Mouse (Mus musculus) testis, postnatal 10 days (tissue): ENCODE measurements around the gene Iqcc.

Source experiments
- DNase-seq: peaks from one replicate; pipeline ENCODE4 v3.0.0; 2021; ENCODE audit warnings: low spot score

Gene Iqcc

DNA sequence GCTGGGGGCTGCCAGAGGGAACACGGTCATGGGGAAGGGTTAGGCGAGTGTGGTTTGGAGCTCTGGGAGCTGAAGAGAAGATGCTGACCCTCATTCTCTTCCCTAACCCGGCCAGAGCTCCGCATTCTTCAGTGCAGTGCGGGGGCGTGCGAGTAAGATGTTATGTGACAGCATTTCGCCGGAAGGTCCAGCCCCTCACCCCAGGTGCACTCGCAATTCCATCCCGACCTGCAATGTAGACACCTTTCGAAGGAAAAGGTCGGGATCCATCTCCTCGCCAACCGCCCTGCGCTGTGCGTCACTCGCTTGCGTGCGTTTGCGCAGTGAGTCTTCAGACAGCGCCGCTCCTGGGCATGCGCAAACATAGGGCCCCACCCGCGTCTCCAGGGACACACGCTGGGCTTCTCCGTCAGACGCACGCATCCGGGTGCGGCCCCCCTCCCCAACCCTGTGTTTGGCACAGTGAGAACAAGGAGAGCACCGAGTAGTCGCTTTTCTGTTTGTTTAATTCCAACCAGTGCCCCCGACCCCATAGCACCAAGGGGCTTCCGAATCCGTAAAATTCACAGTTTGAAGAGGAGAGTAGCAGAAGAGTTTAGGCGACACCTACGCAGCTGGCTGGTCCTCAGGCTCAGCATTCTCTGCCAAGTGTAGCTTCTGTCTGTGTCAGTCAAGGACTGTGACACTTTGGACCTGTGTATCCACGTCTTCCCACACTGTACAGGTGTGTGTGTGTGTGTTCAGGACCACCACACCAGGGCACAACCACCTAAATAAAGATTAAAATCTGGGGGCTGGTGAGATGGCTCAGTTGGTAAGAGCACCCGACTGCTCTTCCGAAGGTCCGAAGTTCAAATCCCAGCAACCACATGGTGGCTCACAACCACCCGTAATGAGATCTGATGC is at the start of gene Iqcc:
Gene Iqcc (minus strand): TSS at position 314 of the 906 bp plus-strand sequence.
- DNase-seq: peak; percentile 95

DNA sequence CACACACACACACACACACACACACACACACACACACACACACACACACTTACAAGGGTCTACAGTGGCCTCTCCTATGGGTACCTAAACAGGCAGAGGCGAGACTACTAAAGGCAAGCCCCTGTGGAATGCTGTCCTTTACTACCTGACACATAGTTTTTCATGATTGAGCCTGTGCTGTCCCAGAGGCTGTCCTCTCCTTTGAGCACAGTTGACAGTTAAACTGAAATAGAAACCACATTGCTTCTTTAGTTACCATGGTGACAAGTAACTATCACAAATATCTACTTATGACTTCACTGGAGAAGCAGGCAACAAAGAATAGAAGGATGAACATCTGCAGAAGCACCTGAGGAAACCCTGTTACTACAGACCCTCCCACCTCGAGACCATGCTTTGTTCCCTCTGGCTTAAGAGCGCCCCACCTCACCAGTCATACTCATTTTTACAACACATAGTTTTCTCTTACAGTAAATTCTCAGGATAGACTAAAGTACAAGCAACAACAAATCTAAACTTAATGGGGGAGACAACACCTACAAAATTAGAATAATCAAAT is 43.4 kb upstream of the Iqcc start:
- no peak for DNase-seq

DNA sequence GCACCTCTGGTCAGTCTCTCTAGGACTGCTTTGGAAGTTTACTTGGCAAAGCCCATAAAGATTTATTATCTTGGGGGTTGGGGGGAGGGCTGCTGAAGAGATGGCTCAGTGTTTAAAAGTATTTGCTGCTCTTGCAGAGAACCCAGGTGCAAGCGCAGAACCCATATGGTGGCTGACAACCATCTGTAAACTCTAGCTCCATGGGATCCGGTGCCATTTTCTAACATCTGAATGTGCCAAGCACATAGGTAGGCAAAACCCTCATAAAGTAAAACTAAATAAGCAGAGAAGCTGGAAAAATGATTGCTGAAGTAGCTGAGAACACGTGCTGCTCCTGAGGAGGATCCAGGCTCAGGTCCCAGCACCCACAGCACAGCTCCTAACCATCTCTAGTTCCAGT is 42.7 kb upstream of the Iqcc start:
- DNase-seq: no peak

DNA sequence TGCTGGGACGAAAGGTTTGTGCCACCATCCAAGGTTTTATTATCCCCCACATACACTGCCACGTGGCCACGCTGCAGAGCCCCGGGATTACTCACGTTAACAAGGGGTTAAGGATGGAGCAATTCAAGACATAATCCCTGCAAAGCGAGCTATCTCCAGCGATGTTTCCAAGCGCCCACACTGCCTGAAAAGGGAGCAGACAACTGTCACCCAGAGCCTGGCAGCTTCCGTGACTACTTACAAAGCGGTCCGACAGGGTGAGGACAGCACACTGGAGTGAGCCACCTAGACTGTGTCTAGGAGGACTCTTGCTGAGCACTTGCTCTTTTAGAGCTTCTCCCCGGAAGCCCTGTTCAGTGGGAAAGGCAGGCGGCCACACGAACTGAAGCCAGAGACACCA is 35.9 kb upstream of the Iqcc start:
- DNase-seq: no peak

DNA sequence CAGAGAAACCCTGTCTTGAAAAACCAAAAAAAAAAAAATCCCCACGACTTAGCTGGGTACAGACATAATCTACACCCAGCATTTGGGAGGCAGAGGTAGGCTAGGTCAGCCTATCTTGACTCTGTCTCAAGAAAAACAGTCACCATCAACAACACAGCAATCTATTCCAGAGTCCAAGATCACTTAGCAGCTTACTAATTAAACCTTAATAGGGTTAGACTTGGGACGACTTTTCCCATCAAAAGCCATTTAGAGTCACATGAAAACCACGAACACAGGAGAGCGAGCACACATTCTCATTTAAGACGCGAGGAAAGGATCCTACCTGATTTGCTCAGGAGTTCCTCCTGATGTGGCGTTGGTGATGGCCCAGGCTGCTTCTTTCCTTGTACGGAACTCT is 31.5 kb upstream of the Iqcc start:
- no peak for DNase-seq

DNA sequence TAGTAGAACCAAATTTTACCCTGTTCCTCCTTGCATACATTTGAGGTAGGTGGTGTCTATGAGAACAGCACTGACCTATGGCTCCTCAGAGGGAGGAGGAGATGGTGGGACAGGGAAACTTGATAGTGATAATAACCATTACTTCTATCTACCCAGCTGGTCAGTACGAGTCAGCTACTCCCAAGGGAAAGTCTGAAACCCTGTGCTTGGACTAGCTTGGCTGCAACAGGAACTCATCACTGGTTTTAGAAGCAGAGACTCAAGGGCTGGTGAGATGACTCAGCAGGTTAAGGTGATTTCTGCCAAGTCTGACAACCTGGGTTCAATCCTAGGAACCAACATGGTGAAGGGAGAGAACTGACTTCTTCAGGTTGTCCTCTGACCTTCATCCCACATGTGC is 29.8 kb upstream of the Iqcc start:
- DNase-seq: no peak

DNA sequence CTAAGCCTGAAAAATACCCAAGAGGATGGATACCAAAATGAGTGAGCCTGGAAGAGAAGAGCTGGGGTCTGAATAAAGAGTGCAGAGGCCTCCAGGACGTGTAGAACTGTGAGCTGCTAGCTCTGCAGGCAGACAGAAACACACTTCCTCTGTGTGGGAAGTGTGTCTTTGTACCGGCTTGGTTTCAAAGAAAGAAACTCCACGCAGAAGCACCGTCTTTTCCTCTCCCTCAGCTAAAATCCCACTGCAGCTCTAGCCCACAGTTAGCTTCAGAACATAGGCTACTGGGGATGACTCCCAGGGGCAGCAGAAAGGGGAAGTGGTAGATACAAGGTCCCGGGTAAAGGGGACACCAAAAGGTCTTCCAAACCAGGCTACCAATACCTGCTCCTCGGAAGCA is 26.3 kb upstream of the Iqcc start:
- no peak for DNase-seq

DNA sequence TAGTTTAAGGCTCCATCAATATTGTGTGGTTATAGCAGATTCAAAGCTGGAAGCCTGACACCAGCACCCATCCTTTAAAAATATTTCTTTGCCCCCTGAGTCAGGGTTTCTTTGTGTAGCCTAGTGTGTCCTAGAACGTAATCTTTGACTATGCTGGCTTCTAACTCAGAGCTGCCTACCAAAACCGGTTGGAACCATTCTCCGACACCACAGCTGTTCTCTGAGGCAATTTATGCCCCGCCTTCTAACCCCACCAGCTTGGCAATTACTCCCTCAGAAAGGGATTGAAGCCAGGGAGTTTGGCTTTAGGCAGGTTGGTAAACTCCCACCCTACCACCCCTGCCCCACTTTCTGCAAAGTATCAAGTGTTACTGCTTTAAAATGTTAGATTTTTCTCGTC is 22.9 kb upstream of the Iqcc start:
- no peak for DNase-seq

DNA sequence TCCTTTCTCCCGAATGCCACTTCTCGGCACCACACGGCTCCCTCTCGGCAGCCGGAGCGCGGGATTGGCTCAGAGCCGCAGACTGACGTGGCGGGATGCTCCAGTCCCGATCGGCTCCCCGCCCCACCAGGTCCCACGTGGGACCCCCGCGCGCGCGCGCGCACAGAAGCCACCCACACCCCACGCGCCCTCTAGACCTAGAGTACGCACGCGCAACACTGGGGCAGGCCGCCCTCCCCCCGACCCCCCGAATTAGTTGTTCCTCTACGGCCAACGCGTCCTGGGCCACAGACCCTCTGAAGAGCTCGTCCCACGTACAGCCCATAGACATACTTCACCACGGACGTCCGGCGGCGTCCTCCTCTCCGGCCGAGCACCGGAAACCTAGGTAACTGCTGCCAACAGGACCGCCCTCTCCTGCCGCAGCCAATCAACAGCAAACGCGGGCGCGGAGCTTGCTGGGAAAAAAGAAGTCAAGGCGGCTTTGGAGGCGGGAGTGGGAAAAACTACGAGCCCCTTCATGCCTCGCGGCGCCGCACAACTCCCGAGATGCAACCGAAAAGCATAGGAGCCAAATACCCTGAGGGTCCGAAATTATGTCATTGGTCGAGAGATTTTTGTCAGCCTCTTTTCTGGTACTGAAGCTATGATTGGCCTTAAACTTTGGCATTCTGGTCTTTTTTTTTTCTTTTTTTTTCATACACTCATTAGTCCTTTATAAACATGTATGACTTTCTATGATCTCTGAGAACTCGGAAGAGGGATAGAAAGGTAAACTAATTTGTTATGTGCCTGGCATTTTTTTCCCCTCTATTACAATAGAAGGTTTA is 22.0 kb upstream of the Iqcc start, which contains the start of gene Txlna:
Gene Txlna (minus strand): TSS at position 428 of the 830 bp plus-strand sequence.
- DNase-seq: peak; percentile 98

DNA sequence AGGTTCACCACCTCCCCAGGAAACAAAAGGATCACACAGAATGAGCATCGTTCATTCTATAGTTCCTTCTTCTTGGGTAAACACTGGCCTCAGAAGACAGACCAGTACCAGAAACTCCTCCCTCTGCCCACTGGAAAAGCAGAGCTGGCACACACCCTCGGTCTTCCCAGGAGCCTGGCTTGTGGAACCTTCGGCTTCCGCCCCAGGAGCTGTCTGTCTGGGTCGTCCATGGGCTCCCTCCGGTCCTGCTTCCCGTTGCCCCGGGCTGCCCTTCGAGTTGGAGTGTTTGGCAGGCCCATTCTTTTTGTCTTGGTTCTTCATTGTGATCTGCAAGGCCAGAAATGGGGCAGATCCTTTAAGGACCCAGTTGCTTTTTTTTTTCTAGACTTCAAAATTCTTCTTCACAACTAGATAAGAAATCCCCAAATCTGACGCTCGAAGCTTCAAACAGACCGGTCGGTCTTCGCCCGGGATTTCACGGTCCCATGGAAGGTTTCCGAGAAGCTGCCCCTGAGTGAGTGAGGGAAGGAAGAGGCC is 21.3 kb upstream of the Iqcc start:
- peak; percentile 64 for DNase-seq

DNA sequence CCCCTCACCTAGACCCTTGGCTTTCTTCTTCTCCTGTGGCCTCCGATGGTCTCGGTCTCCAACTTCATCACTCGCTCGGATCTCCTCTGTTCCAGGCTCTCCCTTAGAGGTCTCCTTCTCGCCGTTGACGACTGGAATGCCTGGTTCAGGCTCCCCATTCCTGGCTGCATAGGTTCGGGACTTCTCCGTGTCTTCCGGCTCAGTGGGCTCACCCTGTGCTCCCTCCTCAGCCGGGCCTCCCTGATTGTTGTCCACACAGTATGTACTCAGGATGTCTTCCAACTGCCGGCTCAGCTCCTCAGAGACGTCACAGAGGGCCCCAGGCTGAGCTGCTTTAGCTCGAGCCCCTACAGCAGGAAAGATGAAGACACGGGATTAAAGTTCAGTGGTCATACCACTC is 20.3 kb upstream of the Iqcc start:
- DNase-seq: peak; percentile 48

DNA sequence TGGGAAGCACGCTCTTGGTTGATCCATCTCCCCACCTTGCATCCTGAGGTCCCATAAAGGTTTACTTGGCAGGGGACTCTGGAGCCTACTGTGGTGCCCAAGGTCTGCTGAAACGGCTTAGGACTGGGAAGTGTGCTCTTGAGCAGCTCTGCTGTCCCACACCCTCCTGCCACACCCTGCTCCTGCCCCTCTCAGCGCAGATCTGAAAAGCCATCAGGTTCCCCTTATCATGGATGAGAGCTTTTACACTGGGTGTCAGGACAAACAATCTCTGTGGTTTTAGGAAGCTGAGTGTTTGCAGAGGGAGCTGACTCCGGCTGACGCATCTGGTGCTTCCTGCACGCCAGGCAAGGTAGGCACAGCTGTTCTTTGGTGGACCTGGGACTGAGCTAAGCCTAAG is 15.0 kb upstream of the Iqcc start:
- no peak for DNase-seq

DNA sequence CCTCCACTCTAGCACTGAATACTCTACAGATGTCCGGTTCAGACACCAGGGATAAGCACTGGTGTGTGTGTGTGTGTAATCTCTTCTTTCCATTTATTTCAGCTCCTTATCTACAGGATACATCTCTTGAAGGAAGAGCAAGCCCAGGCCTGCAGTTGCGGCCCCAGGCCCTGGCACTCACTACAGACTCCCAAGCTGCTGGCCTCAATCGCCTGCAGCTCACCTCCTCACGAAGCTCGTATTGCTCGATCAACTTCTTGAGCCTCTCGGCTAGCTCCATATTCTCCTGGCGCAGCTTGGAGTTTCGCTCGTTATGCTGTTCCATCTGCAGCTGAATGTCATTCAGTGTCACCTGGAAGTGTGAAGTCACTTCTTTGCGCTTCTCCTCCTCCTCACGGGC is 13.0 kb upstream of the Iqcc start:
- DNase-seq: no peak

DNA sequence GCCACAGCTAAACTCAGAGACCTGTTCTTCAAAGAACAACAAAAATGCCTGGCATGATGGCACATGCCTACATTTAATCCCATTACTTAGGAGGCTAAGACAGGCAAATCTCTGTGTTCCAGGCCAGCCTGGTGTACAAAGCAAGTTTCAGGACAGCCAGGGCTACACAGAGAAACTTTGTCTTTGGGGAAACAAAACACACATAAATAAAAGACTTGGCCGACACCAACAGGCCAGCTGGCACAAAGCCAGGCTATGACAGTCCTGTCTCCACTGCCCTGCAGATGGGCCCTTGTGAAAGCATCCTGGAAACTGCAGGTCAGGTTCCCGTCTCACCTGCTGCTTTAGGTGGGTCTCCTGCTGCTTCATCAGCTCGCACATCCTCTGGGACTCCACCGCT is 12.0 kb upstream of the Iqcc start:
- no peak for DNase-seq

DNA sequence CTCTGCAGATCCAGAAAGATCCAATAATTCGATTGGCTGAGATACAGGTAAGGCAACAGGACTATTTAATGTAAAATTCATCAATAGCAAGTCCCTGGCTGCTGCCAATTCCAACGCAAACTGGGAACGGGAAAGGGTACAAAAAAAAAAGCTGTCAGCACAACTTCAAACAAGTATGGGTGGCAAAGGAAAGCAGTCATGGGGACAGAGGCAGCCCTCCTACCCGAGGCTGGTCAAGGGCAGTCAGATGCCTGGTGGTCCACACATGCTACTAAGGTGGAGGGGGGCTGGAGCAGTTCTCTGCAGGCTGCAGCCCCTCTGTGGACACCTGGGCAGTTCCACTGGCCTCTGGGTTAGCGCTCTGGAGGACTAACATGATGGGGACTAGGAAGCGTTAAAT is 7.1 kb upstream of the Iqcc start:
- no peak for DNase-seq

DNA sequence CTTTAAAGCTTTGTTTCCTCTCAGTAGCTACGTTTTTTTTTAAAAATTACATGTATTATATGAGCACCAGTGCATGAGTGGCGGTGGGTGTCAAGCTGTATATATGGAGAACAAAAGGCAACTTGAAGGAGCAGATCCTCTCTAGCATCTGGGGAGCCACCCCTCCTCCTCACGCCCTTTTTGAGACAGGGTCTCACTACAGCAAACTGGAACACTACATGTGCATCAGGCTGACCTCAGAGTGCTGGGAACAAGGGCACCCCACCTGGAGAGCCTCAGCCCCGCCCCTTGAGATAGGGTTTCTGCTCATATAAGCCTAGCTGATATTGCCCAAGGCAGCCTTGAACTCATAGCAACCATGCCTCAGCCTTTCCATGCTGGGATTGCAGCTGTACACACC is 6.6 kb upstream of the Iqcc start:
- DNase-seq: no peak

DNA sequence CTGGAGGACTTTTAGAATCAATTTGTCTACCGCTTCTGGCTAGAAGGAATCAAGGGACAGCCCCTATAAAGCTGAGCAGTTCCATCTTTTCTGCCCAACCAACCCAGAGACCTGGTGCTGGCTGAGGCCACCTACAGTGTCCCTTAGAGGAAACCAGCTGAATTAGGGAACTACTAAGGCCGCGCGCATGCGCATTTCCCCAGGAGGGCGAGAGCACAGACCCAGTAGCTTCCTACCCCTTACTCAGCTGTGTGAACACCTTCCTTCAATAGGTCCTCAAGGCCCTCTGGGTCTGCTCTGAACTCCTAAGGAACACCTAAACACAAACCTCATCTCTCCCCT is 6.1 kb upstream of the Iqcc start:
- DNase-seq: no peak

DNA sequence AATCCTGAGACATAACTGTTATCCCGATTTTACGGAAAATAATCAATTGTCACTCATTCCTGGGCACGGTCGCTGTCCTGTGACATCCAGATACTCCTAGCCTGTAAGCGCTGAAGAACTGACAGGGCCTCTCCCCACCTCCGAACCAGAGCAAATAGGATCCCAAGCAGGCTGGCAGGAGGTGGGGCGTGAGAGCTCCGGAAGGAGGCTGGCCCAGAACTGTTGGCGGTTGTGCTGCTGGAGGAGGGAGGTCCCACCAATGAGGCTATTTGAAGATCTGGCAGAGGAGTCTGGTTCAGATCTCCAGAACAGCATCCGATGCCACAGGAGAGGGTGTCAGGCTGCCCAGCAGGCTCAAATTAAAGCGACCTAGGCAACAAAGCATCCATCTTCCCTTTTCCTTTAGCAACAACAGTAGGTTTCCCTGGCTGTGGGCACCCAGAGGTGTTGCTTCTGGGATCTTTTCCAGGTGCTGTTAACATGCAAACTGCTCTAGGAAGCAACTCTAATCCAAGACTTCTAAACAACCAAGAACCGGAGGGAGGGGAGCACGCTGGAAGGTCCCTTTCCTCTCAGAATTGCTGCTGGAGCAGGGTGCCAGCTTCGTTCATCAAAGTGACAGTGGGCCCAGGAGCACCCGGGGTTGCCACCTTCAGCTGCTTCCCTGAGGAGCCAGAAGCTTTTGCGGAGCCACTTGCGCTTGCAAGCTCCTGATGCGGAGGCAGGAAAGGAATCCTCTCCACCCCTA is 5.6 kb upstream of the Iqcc start:
- DNase-seq: peak; percentile 77

DNA sequence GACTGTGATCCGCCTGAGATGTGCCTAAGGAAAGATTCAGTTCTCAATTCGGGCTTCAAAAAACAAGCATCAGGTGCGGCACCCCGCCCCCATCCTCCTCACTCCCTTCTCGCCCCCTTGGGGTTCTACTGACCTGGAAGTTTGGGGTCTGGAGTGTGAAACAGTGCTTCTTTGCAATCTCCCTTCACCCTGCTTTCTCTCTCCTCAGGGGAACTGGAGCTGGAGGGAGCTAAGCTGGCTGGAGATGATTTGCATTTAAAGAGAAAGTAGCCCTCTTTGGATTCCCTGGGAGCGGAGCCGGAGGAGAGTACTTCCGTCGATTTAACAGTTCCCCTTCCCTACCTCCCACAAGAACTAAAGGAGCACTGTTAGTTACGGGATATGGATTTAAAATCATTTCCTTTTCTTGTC is 4.8 kb upstream of the Iqcc start, which contains the start of gene Ccdc28b:
Gene Ccdc28b (minus strand): TSS at position 267 of the 411 bp plus-strand sequence.
- DNase-seq: no peak

DNA sequence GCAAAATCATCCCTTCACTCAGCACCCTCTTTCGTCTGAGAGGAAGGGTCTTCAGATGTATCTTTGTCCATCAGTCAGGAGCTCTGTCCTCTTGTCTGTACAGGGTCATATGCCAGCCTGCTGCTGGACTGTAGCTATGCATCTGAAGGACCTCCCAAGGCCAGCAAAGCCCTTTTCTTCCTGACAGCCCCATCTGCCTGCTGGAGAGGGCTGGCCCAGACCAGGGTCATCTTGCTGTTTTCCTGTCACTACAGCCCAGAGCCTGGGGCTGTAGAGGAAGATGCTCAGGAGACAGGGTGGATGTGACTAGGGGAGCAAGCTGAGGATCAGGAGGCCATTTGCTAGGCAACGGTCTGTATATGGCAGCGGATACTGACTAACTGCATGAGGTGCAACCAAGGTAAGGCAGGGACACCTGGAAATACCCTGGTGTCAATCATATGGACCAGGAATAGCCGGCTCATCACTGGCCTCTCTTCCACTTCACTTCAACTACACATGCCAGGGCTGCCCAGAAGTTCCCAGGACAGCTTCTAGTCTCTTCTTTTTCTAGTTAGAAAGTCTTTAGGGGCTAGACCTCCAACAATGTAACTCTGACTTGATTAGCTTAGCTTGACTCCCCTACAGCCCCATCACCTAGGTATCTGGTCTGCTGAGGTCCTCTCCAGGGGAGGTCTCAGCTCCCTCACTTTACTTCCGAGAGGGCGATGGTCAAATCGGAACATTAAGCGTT is 4.1 kb upstream of the Iqcc start:
- DNase-seq: no peak

DNA sequence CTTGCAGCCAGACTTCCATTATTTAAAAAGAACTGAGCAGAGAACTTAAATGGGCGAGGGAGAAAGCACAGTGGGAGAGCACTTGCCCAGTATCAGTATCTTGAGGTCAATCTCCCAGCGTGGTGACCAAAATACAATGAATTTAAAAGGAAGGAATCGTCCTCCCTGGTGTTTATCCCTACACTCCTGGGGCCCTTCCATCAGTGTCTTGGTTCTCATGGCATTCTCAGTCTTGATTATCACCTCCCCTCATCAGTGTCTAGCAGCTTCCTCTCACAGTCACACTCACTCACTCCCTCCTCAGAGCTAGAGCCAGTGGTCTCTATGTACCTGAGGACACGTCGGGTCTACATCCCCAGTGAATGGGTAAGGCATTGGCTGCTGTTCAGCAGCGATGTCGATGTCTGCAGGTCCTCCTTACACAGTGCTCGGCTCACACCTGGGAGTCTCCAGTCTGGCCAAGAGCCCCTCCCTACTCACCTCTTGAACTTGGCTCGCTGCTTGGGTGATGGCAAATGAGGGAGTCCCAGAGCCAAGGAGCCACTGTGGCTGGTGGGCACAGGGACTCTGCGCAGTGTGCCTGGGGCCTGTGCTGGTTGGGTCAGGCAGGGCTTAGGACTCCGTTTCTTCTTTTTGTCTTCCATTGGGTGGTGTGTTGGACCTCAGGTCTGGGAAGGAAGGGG is 3.4 kb upstream of the Iqcc start:
- no peak for DNase-seq
